8 mouse cellular contexts compared by ENCODE assay signal in the genomic region with DNA sequence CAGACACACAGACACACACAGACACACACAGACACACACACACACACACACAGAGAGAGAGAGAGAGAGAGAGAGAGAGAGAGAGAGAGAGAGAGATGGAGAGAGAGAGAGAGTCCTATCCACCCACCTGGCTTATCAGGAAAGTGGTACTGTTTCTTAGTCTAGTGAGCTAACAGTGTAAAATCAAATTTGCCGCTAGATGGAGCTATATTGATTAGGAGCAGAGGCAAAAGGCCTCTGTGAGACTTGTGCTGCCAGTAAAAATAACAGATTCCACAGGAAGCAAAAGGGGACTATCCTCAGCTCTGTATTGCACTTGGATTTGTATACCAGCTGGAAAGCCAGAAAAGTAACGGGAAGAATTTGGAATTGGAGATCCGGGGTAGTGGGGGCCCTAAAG.
DNase-seq lines count a peak whose midpoint lies in the region; ATAC-seq and TF ChIP-seq lines count a peak whose summit lies in the region.

No protein-coding gene starts in this region.

- H3K9me3 ChIP-seq in ES-E14 (ENCODE audit: control insufficient read depth, insufficient read depth, low read depth, low read length): no peaks in the 10 kb centered on the region

- DNase-seq in cerebellum, adult 9-11 months: no peak
- DNase-seq in kidney, postnatal 14 days: peak; percentile 0
- no peak for DNase-seq in kidney, postnatal 10 days
- DNase-seq in ES-E14 (ENCODE audit: low read depth, low spot score): peak; percentile 20
- peak; percentile 27 for DNase-seq in induced T-regulatory cell, adult 2 months (ENCODE audit: low read depth)
- DNase-seq in adrenal gland, adult 2 months: no peak
- no peak for DNase-seq in adrenal gland, postnatal 25 days

- H3K4me3 ChIP-seq in ES-E14 (ENCODE audit: insufficient read depth in 1 of 2, low read depth in 1 of 2, low read length in 2 of 2, poor library complexity in 1 of 2, severe bottlenecking in 1 of 2): no peak overlapping the region

- no peaks in the 10 kb centered on the region for H3K36me3 ChIP-seq in ES-E14 (ENCODE audit: control insufficient read depth, insufficient read depth, low read length, poor library complexity, severe bottlenecking)

- in situ Hi-C loops in ES-E14 (cut with MboI; ENCODE audit: low sequenced_read_pairs in 2 of 2, unreplicated experiment in 2 of 2): no loop called here

- no peaks in the 10 kb centered on the region for H3K4me1 ChIP-seq in ES-E14 (ENCODE audit: control insufficient read depth in 2 of 2, insufficient read depth in 2 of 2, low read length in 2 of 2, poor library complexity in 1 of 2)

- H3K27ac ChIP-seq in ES-E14 (ENCODE audit: insufficient read depth, low read depth, low read length, poor library complexity, severe bottlenecking): no peak overlapping the region

- peak; percentile 49; the same call in 1 of the 2 replicates for ATAC-seq in cerebellum, adult (ENCODE audit: insufficient number of reproducible peaks, low FRiP score, low TSS enrichment)

- H3K9ac ChIP-seq in ES-E14 (ENCODE audit: insufficient read depth, low read depth, low read length, poor library complexity, severe bottlenecking): no peak overlapping the region

TF ChIP-seq in ES-E14, 5 proteins besides CTCF, POLR2A, EP300 and RAD21:
- TF ChIP-seq ZNF384 (IDR thresholded peaks at IDR 0.05; ENCODE audit: low read depth, low read length) (no peak), HCFC1 (IDR thresholded peaks at IDR 0.05; ENCODE audit: borderline replicate concordance, insufficient read depth, low read length) (no peak), MAFK (IDR thresholded peaks at IDR 0.05; ENCODE audit: insufficient read depth, low read depth, low read length) (no peak), CHD2 (IDR thresholded peaks at IDR 0.05; ENCODE audit: low read depth, low read length) (no peak), ZC3H11A (IDR thresholded peaks at IDR 0.05; ENCODE audit: borderline replicate concordance, low read depth, low read length) (no peak)
TF ChIP-seq in ES-E14: peak in this region for 0.

Comparison
In these comparisons a context has a peak if more than half of its experiments do, and no peak if none do; other contexts are left out.
1. DNase-seq: peak in kidney, postnatal 14 days (single experiment), ES-E14 (single experiment) and induced T-regulatory cell, adult 2 months (single experiment); none in cerebellum, adult 9-11 months (single experiment), kidney, postnatal 10 days (single experiment), adrenal gland, adult 2 months (single experiment) and adrenal gland, postnatal 25 days (single experiment).